Mouse (Mus musculus): ENCODE data around the gene Tmem91.

GRCm38 (mm10) chr7:25684659-25685058 is 9.7 kb upstream of the Tmem91 start:
- TF ChIP-seq CTCF (IDR thresholded peaks at IDR 0.05; ENCODE audit: borderline replicate concordance, insufficient read depth, low read length), result no peak
- no peak for TF ChIP-seq POLR2A (IDR thresholded peaks at IDR 0.05; ENCODE audit: low read depth, low read length)

Measured in embryonic fibroblast, embryonic 13.5 days (primary cell).